Mouse (Mus musculus) spleen, postnatal 14 days (tissue): ENCODE results near the gene Spry1.

Source experiments
- DNase-seq, 2 experiments: peaks; one replicate each; pipeline ENCODE4 v3.0.0; 2021 to 2022; ENCODE audit warnings: low spot score in 2 of 2

Spry1 gene

DNA sequence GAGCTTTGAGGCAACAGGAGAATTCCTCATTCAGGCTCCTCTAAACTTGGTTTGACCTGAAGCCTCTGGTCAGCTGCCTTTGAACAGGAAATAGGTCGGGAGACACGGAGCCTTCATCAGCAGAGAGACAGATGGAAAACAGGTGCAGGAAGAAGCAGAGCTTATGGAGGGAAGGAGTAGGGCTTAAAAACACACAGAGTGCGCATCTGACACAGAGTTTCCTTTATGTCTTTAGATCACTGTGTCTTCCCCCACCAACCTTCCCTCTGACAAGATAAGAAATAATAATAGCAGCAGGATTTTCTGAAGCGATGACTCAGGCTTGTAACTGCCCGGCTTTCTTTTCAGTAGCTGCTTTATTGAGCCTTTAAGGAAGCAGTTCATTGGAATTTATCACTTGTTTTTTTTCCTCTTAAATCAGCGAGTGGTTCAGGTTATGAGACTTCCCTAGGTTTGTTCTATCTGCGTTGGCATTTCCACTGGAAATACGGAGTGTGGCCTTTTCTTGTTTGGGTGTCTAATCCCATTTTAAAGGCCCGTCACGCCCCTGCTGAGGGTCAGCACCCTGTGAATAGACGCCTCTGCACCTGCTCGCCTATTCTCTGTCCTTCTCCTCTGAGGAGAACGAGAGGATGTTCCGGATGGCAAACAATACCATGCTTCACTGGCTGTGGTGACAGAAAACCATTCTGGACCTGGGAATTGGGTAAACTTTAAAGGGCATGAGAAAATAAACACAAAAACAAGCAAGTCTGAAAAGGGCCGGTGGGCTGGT lies 32.7 kb downstream of the Spry1 start:
- no peak for DNase-seq

DNA sequence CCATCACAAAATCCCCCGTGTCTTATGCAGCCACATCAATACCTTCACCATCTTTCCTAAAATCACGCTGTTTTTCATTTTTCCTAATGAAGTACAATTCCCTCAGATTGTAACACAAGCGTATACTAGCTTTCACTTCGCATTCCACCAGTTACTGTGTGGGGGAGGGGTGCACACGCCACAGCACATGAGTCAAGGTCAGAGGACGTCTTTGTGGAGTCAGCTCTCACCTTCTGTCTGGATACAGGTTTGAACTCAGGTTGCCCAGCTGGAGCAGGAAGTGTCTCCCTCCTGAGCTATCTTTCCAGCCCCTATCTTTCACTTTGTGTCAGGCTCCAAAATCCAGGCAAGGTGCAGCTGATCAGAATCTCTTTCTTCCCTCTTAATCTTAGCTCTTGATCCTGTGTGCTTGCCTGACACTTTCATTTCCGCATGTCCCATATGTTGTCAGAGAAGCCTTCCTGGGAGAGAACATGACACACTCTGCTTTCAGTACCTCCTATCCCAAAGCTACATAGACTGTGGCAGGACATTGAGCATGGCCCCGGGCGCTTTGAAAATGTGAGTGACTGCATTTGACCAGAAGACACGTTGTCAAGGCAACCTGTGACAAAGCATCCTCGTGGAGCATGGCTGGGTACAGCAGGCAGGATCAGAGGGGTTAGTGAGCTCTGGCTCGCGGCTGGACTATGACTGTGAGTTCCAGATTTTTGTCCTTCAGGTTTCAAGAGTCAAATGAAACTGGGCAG lies 33.9 kb downstream of the Spry1 start:
- no peak for DNase-seq

GRCm38 (mm10) chr3:37675056-37675525 lies 35.3 kb downstream of the Spry1 start:
- no peak for DNase-seq

- DNase-seq: no peak
These were observed 36.5 kb downstream of the Spry1 start for GRCm38 (mm10) chr3:37676291-37676690.

DNA sequence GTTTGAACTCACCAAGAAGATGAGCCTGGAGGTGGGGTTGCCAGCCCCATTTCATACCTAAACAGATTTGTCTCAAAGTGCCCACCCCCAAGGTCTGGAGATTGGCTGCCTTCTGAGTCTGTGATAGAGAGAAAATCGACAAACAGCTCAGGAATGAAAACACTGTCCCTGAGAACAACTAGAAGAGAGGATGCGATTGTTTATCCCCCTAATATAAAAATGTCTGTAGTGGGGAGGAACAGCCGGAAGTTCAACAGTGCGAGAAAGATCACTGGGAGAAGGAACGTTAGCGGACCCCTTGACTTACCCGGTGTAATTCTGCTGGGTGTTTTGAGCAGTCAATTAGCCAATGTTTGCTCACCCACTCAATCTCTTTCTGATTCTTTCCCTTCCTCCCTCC lies 46.5 kb downstream of the Spry1 start:
- no peak for DNase-seq

GRCm38 (mm10) chr3:37686751-37687150 lies 47.0 kb downstream of the Spry1 start:
- no peak for DNase-seq

GRCm38 (mm10) chr3:37687158-37687980 lies 47.6 kb downstream of the Spry1 start:
- no peak for DNase-seq

DNA sequence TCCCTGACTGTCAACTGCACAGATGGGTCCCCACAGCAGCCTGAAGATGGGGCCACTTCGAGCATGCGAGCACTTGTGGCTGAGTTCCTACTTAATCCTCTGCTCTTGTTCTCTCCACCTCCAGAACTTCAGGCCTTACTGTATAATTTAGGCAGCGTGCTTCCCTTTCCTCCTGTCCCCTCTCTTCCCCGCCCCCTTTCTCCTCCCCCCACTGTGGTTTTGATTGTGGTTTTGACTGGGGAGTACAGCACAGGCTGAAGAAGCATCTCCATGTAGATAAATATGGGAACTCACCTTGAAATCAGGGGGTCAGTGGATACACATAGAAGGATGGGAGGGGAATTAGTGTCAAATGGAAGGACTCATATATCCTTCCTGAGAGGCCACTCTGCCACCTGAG lies 53.2 kb downstream of the Spry1 start:
- DNase-seq: no peak

GRCm38 (mm10) chr3:37693552-37693951 lies 53.8 kb downstream of the Spry1 start:
- DNase-seq: no peak
